Mouse (Mus musculus) layer of hippocampus, postnatal 36 days (tissue): Measurements from ENCODE around the gene Fam241a. TPM values are rescaled to one million over a fixed set of nuclear protein-coding genes. Genes with fewer than 3 reads are reported as not detected.
A peak's percentile ranks its signal among the peaks of the same experiment; 100 is the strongest.

Experiments
- DNase-seq, 2 experiments: peaks; one replicate each; pipeline ENCODE4 v3.0.0; 2022
- total RNA-seq, 2 experiments: library from RNA; stranded (reverse); gene quantifications; 2 replicates each; pipeline ENCODE4 v1.2.3; 2021

The Fam241a gene
- total RNA-seq, 2 experiments from 2014 or later: 2.6 to 3.1 TPM

- no peak for DNase-seq
These were observed 21.1 kb downstream of the Fam241a start for GRCm38 (mm10) chr3:127875059-127875458.

GRCm38 (mm10) chr3:127874254-127874883, 21.8 kb downstream of the Fam241a start:
- no peak for DNase-seq

GRCm38 (mm10) chr3:127871575-127871974, 24.5 kb downstream of the Fam241a start:
- no peak for DNase-seq

GRCm38 (mm10) chr3:127868880-127869279, 27.2 kb downstream of the Fam241a start:
- no peak for DNase-seq

- no peak for DNase-seq
These were observed 27.9 kb downstream of the Fam241a start for GRCm38 (mm10) chr3:127868046-127868758.

- no peak for DNase-seq
These were observed 31.9 kb downstream of the Fam241a start for GRCm38 (mm10) chr3:127864242-127864641.

GRCm38 (mm10) chr3:127863571-127863970, 32.6 kb downstream of the Fam241a start:
- no peak for DNase-seq

GRCm38 (mm10) chr3:127862479-127862878, 33.6 kb downstream of the Fam241a start:
- no peak for DNase-seq

- no peak for DNase-seq
These were observed 34.8 kb downstream of the Fam241a start for GRCm38 (mm10) chr3:127861340-127861739.

GRCm38 (mm10) chr3:127853431-127854206, 42.5 kb downstream of the Fam241a start:
- DNase-seq: peak; percentile 30 to 50

GRCm38 (mm10) chr3:127852722-127853121, 43.4 kb downstream of the Fam241a start:
- DNase-seq: no peak

GRCm38 (mm10) chr3:127850776-127851646, 45.1 kb downstream of the Fam241a start:
- DNase-seq: no peak

- no peak for DNase-seq
These were observed 46.2 kb downstream of the Fam241a start for GRCm38 (mm10) chr3:127849922-127850321.

- no peak for DNase-seq
These were observed 47.9 kb downstream of the Fam241a start for GRCm38 (mm10) chr3:127848088-127848808.

GRCm38 (mm10) chr3:127843941-127844327, 52.2 kb downstream of the Fam241a start:
- DNase-seq: no peak

GRCm38 (mm10) chr3:127843324-127843940, 52.7 kb downstream of the Fam241a start:
- no peak for DNase-seq

GRCm38 (mm10) chr3:127841926-127842325, 54.2 kb downstream of the Fam241a start:
- no peak for DNase-seq

GRCm38 (mm10) chr3:127837972-127838644, 58.0 kb downstream of the Fam241a start:
- no peak for DNase-seq

- peak; percentile 96 to 97 for DNase-seq
These were observed 58.8 kb downstream of the Fam241a start, which contains the start of gene Ap1ar for GRCm38 (mm10) chr3:127837154-127837865. Ap1ar (minus strand) TSS chr3:127837523.

GRCm38 (mm10) chr3:127836798-127837153, 59.3 kb downstream of the Fam241a start:
- no peak for DNase-seq
